Mouse (Mus musculus): ENCODE measurements around the gene Troap. TPM values are rescaled to one million over a fixed set of nuclear protein-coding genes. Genes with fewer than 3 reads are reported as not detected.

Troap gene
- polyA plus RNA-seq, 1 experiment from 2014 or later: 4.6 TPM

DNA sequence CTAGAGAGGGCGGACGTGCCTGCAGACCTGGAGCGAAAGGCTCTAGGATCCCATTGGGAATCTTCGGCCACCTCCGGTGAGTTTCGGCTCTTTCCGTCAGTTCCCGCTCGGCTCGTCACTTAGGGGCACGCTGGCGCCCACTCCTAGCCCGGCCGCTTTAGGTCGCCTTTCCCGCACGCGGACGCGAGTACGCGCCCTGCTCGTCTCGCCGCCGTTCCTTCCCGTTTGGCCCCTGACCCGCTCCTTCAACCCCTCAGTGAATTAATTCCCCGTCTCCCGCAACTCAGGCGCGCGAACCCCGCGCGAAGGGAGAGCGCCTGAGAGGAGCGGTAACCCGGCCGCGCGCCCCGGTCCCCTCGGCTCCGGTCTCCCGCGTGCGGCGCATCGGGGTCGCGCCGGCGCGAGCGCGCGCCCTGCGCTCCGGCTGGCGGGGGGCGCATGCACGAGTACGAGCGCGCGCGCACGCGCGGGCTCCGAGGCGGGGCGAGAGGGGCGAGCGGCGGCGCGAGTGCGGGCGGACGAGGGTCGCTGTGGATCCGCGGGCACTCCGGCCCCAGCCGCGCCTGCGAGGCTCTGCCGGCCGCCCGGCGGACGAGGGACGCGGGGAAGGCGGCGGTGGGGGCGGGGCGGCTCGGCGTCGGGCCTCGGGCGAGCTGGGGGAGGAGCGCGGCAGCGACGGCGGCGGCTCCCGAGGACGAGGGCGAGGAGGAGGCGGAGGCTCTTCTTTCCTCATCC, 51.9 kb downstream of the Troap start:
- Histone ChIP-seq H3K9me3 (replicated peaks) (no peaks in the 10 kb centered on the region), H3K4me2 (peak overlapping the region; percentile 92), H3K4me1 (peaks cover 43% of the 10 kb centered on the region), H3K27ac (replicated peaks) (peak overlapping the region; percentile 94), H3K4me3 (replicated peaks) (peak overlapping the region; percentile 77), H3K36me3 (no peaks in the 10 kb centered on the region), H3K27me3 (replicated peaks) (no peaks in the 10 kb centered on the region), H3K9ac (replicated peaks) (peak overlapping the region; percentile 84)
- ATAC-seq (ENCODE audit: low FRiP score): peak; percentile 90
- WGBS: 0% methylated on average over 111 of the region's 115 CpGs

DNA sequence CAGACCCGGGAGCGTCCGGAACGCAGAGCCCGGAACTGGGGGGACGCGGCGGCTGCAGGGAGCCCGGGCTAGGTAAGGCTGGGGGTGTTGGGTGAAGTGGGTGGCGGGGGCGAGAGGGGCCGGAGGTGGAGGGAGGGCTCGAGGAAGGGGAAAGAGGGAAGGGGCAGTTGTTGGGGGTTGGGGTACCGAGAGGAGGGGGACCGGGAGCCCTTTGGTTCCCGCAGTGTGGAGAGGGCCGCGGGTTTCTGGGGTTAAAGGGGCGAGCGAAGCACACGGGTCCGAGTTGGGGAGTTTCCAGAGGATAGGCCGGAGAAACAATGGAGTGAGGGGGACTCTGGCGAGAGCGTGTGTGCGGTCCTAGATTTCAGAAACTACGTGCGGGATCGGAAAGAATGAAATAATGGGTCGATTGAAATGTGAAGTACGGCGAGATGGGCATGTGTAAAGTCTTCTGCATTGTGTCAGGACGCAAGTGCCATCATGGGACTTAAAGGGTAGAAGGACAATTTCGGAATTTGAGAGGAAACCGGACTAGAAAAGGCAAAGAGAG, 52.5 kb downstream of the Troap start:
- Histone ChIP-seq H3K4me2 (peak overlapping the region; percentile 92), H3K4me3 (replicated peaks) (peak overlapping the region; percentile 77), H3K27me3 (replicated peaks) (no peaks in the 10 kb centered on the region), H3K9me3 (replicated peaks) (no peaks in the 10 kb centered on the region), H3K4me1 (peaks cover 48% of the 10 kb centered on the region), H3K9ac (replicated peaks) (peak overlapping the region; percentile 84), H3K27ac (replicated peaks) (peak overlapping the region; percentile 94), H3K36me3 (no peaks in the 10 kb centered on the region)
- under 1% methylated on average over 33 of the region's 35 CpGs for WGBS
- peak; percentile 24 for ATAC-seq (ENCODE audit: low FRiP score)

DNA sequence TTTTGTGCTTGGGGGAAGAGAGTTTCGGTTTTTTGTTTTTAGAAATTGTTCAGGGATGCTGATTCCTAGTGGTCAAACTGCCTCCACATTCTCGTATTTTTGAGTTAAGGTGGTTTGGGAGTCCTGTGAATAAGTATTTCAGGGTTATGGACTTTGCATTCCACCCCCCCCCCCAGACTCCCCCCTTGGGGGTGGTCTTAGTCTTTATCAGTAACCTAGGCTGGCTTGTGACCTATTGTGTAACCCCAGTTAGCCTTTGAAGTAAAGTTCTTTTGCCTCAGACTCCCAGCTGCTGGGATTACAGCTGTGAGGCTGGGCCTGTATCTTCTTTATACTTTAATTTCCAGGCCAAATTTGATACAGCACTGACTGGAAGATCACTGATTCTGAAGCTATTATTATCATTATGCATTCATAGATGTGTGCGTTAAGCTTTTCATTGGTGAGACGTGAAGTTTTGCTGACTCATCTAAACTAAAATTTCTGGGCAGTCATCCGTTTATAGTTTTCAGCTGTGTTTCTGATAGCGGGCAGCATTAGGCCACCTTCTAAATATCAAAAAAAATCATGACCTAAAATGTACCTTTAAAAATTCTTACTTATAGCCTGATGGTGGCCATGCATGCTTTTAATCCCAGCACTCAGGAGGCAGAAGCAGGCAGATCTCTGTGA, 53.6 kb downstream of the Troap start:
- Histone ChIP-seq H3K36me3 (no peaks in the 10 kb centered on the region), H3K27me3 (replicated peaks) (no peaks in the 10 kb centered on the region), H3K4me2 (peak overlapping the region; percentile 92), H3K27ac (replicated peaks) (no peak overlapping the region), H3K9me3 (replicated peaks) (no peaks in the 10 kb centered on the region), H3K4me1 (peaks cover 48% of the 10 kb centered on the region), H3K9ac (replicated peaks) (no peak overlapping the region), H3K4me3 (replicated peaks) (peak overlapping the region; percentile 77)
- WGBS: 53% methylated on average over 6 of the region's 6 CpGs
- ATAC-seq (ENCODE audit: low FRiP score): no peak

DNA sequence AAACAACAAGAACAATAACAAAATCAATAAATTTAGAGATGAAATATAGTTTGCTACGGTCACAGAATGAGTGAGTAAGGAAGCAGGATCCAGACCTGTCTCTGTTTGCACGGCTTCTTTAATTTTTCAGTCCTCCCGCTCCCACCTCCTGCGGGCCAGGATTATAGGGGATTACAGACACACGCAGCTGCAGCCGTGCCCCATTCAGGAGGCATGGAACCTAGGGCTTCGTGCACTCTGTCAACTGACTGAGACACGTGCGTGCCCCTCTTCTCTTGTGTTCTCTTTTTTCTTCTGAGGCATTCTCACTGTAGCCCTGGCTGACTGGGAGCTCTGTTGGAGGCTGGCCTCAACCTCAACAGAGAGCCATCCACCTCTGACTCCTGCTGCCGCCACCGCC, 55.1 kb downstream of the Troap start:
- WGBS: 67% methylated on average over 11 of the region's 11 CpGs
- Histone ChIP-seq H3K9ac (replicated peaks) (no peak overlapping the region), H3K36me3 (no peaks in the 10 kb centered on the region), H3K9me3 (replicated peaks) (no peaks in the 10 kb centered on the region), H3K4me1 (peaks cover 48% of the 10 kb centered on the region), H3K27me3 (replicated peaks) (no peaks in the 10 kb centered on the region), H3K4me3 (replicated peaks) (no peak overlapping the region), H3K27ac (replicated peaks) (no peak overlapping the region), H3K4me2 (no peak overlapping the region)
- no peak for ATAC-seq (ENCODE audit: low FRiP score)

DNA sequence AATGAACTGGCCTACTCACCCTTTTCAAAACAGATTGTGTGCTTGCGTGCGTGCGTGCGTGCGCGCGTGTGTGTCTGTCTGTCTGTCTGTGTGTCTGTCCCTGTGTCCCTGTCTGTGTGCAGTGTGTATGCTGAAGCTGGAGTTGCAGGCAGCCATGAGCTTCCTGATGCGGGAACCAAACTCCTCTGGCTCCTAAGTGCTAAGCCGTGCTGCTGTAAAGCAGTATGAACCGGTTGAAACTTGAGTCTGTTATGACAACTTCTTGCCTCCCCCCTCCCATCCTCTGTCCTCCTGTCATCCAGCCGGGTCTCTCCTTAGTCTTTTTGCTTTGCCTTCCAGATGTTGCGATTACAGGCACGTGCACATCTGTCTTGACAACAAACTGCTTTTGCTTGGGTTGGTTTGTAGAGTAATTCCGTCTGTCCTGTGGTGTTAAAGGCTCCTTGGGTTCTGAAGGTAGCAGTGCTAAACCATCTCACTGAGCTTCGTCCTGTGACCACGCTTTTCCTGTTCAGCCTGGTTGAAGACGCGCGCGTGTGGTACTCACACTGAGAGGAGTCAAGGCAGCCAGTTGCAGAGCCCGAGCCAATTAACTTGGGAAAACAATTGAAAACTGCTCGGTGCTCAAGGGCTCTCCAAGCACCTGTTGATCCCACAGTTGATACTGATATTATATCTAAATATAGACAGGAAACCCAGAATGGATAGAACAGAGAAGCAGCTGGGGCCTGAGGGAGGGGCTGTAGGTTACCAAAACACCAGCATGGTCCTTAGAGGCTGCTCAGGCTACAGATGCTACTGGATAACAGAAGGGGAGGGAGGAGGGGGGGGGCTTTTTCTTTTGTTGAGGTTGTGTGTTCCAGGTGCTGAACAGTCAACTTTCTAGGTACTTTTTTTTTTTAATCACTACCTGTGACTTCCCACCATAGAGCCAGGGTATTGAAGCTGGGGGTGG, 55.9 kb downstream of the Troap start:
- Histone ChIP-seq H3K27ac (replicated peaks) (no peak overlapping the region), H3K27me3 (replicated peaks) (no peaks in the 10 kb centered on the region), H3K9ac (replicated peaks) (no peak overlapping the region), H3K4me2 (no peak overlapping the region), H3K4me3 (replicated peaks) (no peak overlapping the region), H3K9me3 (replicated peaks) (no peaks in the 10 kb centered on the region), H3K4me1 (peaks cover 46% of the 10 kb centered on the region), H3K36me3 (no peaks in the 10 kb centered on the region)
- ATAC-seq (ENCODE audit: low FRiP score): no peak
- WGBS: 73% methylated on average over 22 of the region's 22 CpGs

Small RNAs within 50 kb of the gene (microRNA-seq; reads per million reads assigned to microRNA genes)
- gene Mir6960: 1.7 reads per million, percentile 2 among the genes with 10 or more reads in this experiment

Other genes with a start within 250 kb of the Troap start
- gene Prkag1, start 243.1 kb upstream of the Troap start, polyA plus RNA-seq (2015; fragmentation: Nextera tagmentation; extraction: Ambion mirVana): 66.4 and 72.9 TPM in 2 replicates
- gene Kmt2d, start 203.4 kb upstream of the Troap start, polyA plus RNA-seq (2015; fragmentation: Nextera tagmentation; extraction: Ambion mirVana): 9.9 and 10.1 TPM in 2 replicates
- 27.0 and 33.2 TPM in 2 replicates for gene Rhebl1, start 180.0 kb upstream of the Troap start, polyA plus RNA-seq (2015; fragmentation: Nextera tagmentation; extraction: Ambion mirVana)
- 2.5 and 3.2 TPM in 2 replicates for gene Dhh, start 176.0 kb upstream of the Troap start, polyA plus RNA-seq (2015; fragmentation: Nextera tagmentation; extraction: Ambion mirVana)
- 27.9 and 28.6 TPM in 2 replicates for gene Lmbr1l, start 156.3 kb upstream of the Troap start, polyA plus RNA-seq (2015; fragmentation: Nextera tagmentation; extraction: Ambion mirVana)
- 1,446 and 1,534 TPM in 2 replicates for gene Tuba1b, start 140.0 kb upstream of the Troap start, polyA plus RNA-seq (2015; fragmentation: Nextera tagmentation; extraction: Ambion mirVana)
- not detected in 2 replicates for gene Gm49450, start 121.0 kb upstream of the Troap start, polyA plus RNA-seq (2015; fragmentation: Nextera tagmentation; extraction: Ambion mirVana)
- 10,639 and 13,509 TPM in 2 replicates for gene Tuba1a, start 120.9 kb upstream of the Troap start, polyA plus RNA-seq (2015; fragmentation: Nextera tagmentation; extraction: Ambion mirVana)
- 12.4 and 52.6 TPM in 2 replicates for gene Tuba1c, start 44.7 kb upstream of the Troap start, polyA plus RNA-seq (2015; fragmentation: Nextera tagmentation; extraction: Ambion mirVana)
- 185 and 209 TPM in 2 replicates for gene Prph, start 19.4 kb upstream of the Troap start, polyA plus RNA-seq (2015; fragmentation: Nextera tagmentation; extraction: Ambion mirVana)
- gene C1ql4, start 13.2 kb downstream of the Troap start, polyA plus RNA-seq (2015; fragmentation: Nextera tagmentation; extraction: Ambion mirVana): 2.4 and 3.6 TPM in 2 replicates
- gene Dnajc22, start 18.6 kb downstream of the Troap start, polyA plus RNA-seq (2015; fragmentation: Nextera tagmentation; extraction: Ambion mirVana): 0.47 and 2.3 TPM in 2 replicates
- gene Spats2, start 51.3 kb downstream of the Troap start, polyA plus RNA-seq (2015; fragmentation: Nextera tagmentation; extraction: Ambion mirVana): 28.9 and 35.4 TPM in 2 replicates
- gene Kcnh3, start 150.3 kb downstream of the Troap start, polyA plus RNA-seq (2015; fragmentation: Nextera tagmentation; extraction: Ambion mirVana): 0.46 and 1.6 TPM in 2 replicates
- gene Mcrs1, start 177.4 kb downstream of the Troap start, polyA plus RNA-seq (2015; fragmentation: Nextera tagmentation; extraction: Ambion mirVana): 185 and 190 TPM in 2 replicates
- 95.7 and 111 TPM in 2 replicates for gene Prpf40b, start 220.5 kb downstream of the Troap start, polyA plus RNA-seq (2015; fragmentation: Nextera tagmentation; extraction: Ambion mirVana)
- gene Fam186b, start 221.3 kb downstream of the Troap start, polyA plus RNA-seq (2015; fragmentation: Nextera tagmentation; extraction: Ambion mirVana): 0.73 and 0.97 TPM in 2 replicates

Data from neural tube, embryonic 15.5 days (tissue).